Mouse (Mus musculus) left cerebral cortex, postnatal 25 days (tissue): Measurements from ENCODE around the gene Dnajc13. TPM values are rescaled to one million over a fixed set of nuclear protein-coding genes. Genes with fewer than 3 reads are reported as not detected.

Source experiments
- DNase-seq, 2 experiments: peaks; one replicate each; pipeline ENCODE4 v3.0.0; 2022; ENCODE audit warnings: low spot score in 2 of 2, mixed read lengths in 1 of 2
- intact Hi-C: fragments of 180-260 bp; cut with DNase I; formaldehyde crosslinking; loops from one replicate; pipeline ENCODE4 v1.15.1; 2025
- total RNA-seq, 2 experiments: library from RNA; stranded (reverse); gene quantifications; 2 replicates each; pipeline ENCODE4 v1.2.3; 2021

The Dnajc13 gene
- total RNA-seq, 2 experiments from 2014 or later: 64.2 to 68.5 TPM

- peak in 1 of 2 experiments; percentile 40 for DNase-seq
- intact Hi-C loops: no loop called here
Measured at GRCm38 (mm10) chr9:104262016-104262762, 541 bp downstream of the Dnajc13 start.

GRCm38 (mm10) chr9:104260306-104260705, 2.4 kb downstream of the Dnajc13 start:
- intact Hi-C loops: no loop called here
- DNase-seq: no peak

- intact Hi-C loops: no loop called here
- DNase-seq: no peak
Measured at GRCm38 (mm10) chr9:104256085-104256484, 6.6 kb downstream of the Dnajc13 start.

GRCm38 (mm10) chr9:104254408-104255180, 8.1 kb downstream of the Dnajc13 start:
- DNase-seq: peak; percentile 34 to 49
- intact Hi-C loops: no loop called here

GRCm38 (mm10) chr9:104252637-104253036, 10.1 kb downstream of the Dnajc13 start:
- no peak for DNase-seq
- intact Hi-C loops: no loop called here

GRCm38 (mm10) chr9:104251687-104252086, 11.0 kb downstream of the Dnajc13 start:
- intact Hi-C loops: no loop called here
- DNase-seq: no peak

GRCm38 (mm10) chr9:104251111-104251510, 11.6 kb downstream of the Dnajc13 start:
- DNase-seq: no peak
- intact Hi-C loops: no loop called here

GRCm38 (mm10) chr9:104247307-104247987, 15.3 kb downstream of the Dnajc13 start:
- no peak for DNase-seq
- intact Hi-C loops: no loop called here

GRCm38 (mm10) chr9:104243799-104244466, 18.8 kb downstream of the Dnajc13 start:
- no peak for DNase-seq
- intact Hi-C loops: no loop called here

- intact Hi-C loops: no loop called here
- no peak for DNase-seq
Measured at GRCm38 (mm10) chr9:104240146-104240545, 22.6 kb downstream of the Dnajc13 start.

GRCm38 (mm10) chr9:104239076-104239475, 23.7 kb downstream of the Dnajc13 start:
- intact Hi-C loops: no loop called here
- DNase-seq: no peak

GRCm38 (mm10) chr9:104236256-104236930, 26.3 kb downstream of the Dnajc13 start:
- no peak for DNase-seq
- intact Hi-C loops: no loop called here

GRCm38 (mm10) chr9:104235751-104236150, 27.0 kb downstream of the Dnajc13 start:
- DNase-seq: peak; percentile 32 to 45
- intact Hi-C loops: no loop called here

- DNase-seq: no peak
- intact Hi-C loops: no loop called here
Measured at GRCm38 (mm10) chr9:104233815-104234214, 28.9 kb downstream of the Dnajc13 start.

- intact Hi-C loops: no loop called here
- no peak for DNase-seq
Measured at GRCm38 (mm10) chr9:104233060-104233459, 29.7 kb downstream of the Dnajc13 start.

GRCm38 (mm10) chr9:104232004-104232403, 30.7 kb downstream of the Dnajc13 start:
- intact Hi-C loops: no loop called here
- DNase-seq: no peak

GRCm38 (mm10) chr9:104211402-104211801, 51.3 kb downstream of the Dnajc13 start:
- intact Hi-C loops: no loop called here
- DNase-seq: no peak

- intact Hi-C loops: loop anchor here (5.0 to 10.0 kb wide), 2 partner anchors 103 to 171 kb away; no protein-coding TSS in a partner anchor
- DNase-seq: peak; percentile 43 to 55
Measured at GRCm38 (mm10) chr9:104203851-104204250, 58.9 kb downstream of the Dnajc13 start.

- no peak for DNase-seq
- intact Hi-C loops: no loop called here
Measured at GRCm38 (mm10) chr9:104194528-104194927, 68.2 kb downstream of the Dnajc13 start.
